Mouse (Mus musculus) hindlimb bud, embryonic 11.5 days (tissue): ENCODE data around the gene Olfr789.

Source experiments
- DNase-seq: peaks from one replicate; pipeline ENCODE4 v3.0.0-alpha.2; 2012; ENCODE audit warnings: low read depth, low spot score; ENCODE audit errors: extremely low spot score

Olfr789 gene

GRCm38 (mm10) chr10:129484452-129484851 is at the start of gene Olfr789:
Olfr789 (plus strand) TSS chr10:129484752.
- DNase-seq: no peak

- DNase-seq: no peak
Observed at GRCm38 (mm10) chr10:129461562-129461961, 23.0 kb upstream of the Olfr789 start, which contains the start of gene Olfr787. Olfr787 (plus strand) TSS chr10:129461862.

DNA sequence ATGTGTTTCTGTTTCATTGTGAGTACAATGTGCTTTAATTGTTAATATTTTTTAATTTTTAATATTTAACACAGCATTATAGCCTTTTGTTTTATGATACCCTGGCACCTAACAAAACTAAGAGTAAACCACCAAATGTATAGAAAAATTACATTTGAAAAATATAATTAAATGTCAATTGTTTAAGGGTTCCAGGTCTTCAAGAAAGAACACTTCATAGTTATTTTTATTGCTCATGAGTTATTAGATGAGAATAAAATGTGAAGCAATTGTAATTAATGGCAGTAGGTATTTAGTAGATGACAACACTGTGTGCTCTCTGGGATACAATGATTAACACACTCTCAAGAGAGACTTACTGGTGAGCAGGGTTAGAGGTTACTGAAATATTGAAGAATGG is 13.9 kb upstream of the Olfr789 start, which contains the start of gene Olfr788:
TSS of gene Olfr788 (plus strand) at position 301 of the 400 bp plus-strand sequence.
- DNase-seq: no peak

DNA sequence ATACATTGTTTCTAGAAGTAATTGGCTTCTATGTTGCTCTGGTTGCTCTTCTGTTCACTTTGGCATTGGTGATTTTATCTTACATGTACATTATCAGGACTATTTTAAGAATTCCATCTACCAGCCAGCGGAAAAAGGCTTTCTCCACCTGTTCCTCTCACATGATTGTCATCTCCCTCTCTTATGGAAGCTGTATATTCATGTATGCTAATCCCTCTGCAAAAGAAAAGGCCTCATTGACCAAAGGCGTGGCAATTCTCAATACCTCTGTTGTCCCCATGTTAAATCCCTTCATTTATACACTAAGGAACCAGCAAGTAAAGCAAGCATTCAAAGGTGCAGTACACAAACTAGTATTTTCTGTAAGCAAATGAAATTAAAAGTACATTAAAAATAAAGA is 11.3 kb upstream of the Olfr789 start:
- no peak for DNase-seq

DNA sequence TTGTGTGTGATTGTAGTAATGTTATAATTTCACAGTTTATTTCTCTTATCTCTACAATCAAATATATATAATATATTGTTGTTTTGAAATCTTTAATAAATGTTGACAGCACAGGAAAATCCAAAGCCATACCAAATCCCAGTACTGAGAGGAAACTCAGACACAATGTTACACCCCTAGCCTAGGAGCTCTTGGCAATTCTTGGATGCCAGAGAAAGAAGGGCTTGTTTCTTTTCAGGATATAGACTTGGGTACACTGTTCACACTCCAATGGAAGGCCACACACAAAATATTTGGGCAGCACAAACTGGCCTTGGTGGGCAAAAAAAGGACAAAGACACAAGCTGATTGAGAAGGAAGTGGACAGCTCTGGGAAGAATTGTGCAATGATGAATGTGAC is 10.8 kb upstream of the Olfr789 start:
- no peak for DNase-seq

GRCm38 (mm10) chr10:129490101-129490500 is 5.5 kb downstream of the Olfr789 start:
- DNase-seq: no peak

DNA sequence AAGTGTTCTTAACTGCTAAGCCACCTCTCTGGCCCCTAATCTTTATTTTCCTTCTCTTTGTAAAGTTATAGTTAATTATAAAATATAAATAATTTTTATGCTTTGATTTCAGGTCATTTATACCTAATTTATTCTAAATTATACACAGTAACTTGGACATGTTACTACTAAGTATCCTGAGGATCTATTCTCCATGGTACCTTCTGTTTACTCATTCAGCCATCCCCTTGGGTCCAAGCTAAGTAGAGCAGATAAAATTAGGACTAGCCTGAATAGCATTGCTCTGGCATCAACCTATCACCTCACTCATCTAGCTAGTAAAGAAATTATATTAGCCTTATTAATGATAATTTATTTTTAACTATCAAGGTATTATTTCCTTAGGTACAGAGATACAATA is 13.6 kb downstream of the Olfr789 start, which contains the start of gene Olfr790:
TSS of gene Olfr790 (plus strand) at position 301 of the 400 bp plus-strand sequence.
- no peak for DNase-seq

- no peak for DNase-seq
Observed at GRCm38 (mm10) chr10:129521492-129521891, 36.9 kb downstream of the Olfr789 start, which contains the start of gene Olfr791. Olfr791 (plus strand) TSS chr10:129521792.

DNA sequence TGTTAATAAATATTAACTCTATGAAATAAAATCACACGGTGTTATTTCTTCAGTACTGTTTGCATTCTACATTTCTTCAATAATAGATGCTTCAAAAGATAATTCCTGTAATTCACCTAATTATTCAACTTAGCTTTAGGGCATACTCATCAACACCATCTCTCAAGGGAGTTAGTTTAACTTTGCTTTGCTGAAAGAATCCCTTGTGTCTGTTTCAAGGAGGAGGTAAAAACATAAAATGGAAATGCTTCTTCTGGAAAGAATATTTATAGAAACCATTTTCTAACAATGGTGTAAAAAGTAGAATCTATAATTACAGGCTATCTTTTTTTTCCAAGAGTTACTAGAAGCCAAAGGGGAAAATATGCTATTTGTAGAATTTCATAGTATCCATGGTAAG is 54.3 kb downstream of the Olfr789 start, which contains the start of gene Olfr792:
TSS of gene Olfr792 (plus strand) at position 301 of the 400 bp plus-strand sequence.
- no peak for DNase-seq
